Mouse (Mus musculus) lung, embryonic 16.5 days (tissue): ENCODE results near the gene Insr. TPM values are rescaled to one million over a fixed set of nuclear protein-coding genes. Genes with fewer than 3 reads are reported as not detected.
"Not testable (repeated sequence)": the region's sequence is repeated elsewhere in the genome, so short reads cannot be mapped to it uniquely, and the experiment has no call there.

Source experiments
- ATAC-seq: fragments of 200-750 bp; cut with Nextera tagmentation; 2 replicates; pipeline ENCODE4 v1.8.0; 2017; ENCODE audit warnings: low read depth, mild to moderate bottlenecking, moderate library complexity
- H3K27ac ChIP-seq: fragments of 300-500 bp; sonication (generic); 2 replicates; pipeline ENCODE4 v1.5.1; 2014; ENCODE audit warnings: mild to moderate bottlenecking, control low read depth, low read length
- H3K27me3 ChIP-seq: fragments of 300-500 bp; sonication (generic); 2 replicates; pipeline ENCODE4 v1.6.1; 2014; ENCODE audit warnings: low read depth, low read length, mixed read lengths; ENCODE audit not compliant: control insufficient read depth, insufficient read depth
- H3K36me3 ChIP-seq: fragments of 300-500 bp; sonication (generic); 2 replicates; pipeline ENCODE4 v1.6.1; 2014; ENCODE audit warnings: low read length; ENCODE audit not compliant: control insufficient read depth, insufficient read depth
- H3K4me1 ChIP-seq: fragments of 300-500 bp; sonication (generic); replicated peaks from 2 replicates; pipeline ENCODE4 v1.6.1; 2014; ENCODE audit warnings: low read length, mixed read lengths; ENCODE audit not compliant: control insufficient read depth, insufficient read depth
- H3K4me2 ChIP-seq: fragments of 300-500 bp; sonication (generic); 2 replicates; pipeline ENCODE4 v1.6.1; 2014; ENCODE audit warnings: low read depth, low read length, control low read depth
- H3K4me3 ChIP-seq: fragments of 300-500 bp; sonication (generic); 2 replicates; pipeline ENCODE4 v1.5.1; 2014; ENCODE audit warnings: mild to moderate bottlenecking, low read length, control low read depth
- H3K9ac ChIP-seq: fragments of 300-500 bp; sonication (generic); 2 replicates; pipeline ENCODE4 v1.6.1; 2014; ENCODE audit warnings: low read length, control low read depth
- H3K9me3 ChIP-seq: fragments of 300-500 bp; sonication (generic); 2 replicates; pipeline ENCODE4 v1.6.1; 2016; ENCODE audit warnings: low read length; ENCODE audit not compliant: control insufficient read depth
- WGBS: fragments of 180-500 bp; shearing (Covaris S2); extraction: QIAGEN DNeasy Blood & Tissue Kit; methylation state at CpG from one replicate; pipeline ENCODE4 v1.1.7; 2014; 5-methylcytosine and 5-hydroxymethylcytosine counted together
- polyA plus RNA-seq: library from polyadenylated mRNA; unstranded; fragments of >200 nt; fragmentation: Nextera tagmentation; extraction: Ambion mirVana; gene quantifications from 2 replicates; pipeline ENCODE4 v1.2.1, GENCODE M21; 2015

Gene Insr
- 34.1 and 38.7 TPM in 2 replicates for polyA plus RNA-seq

DNA sequence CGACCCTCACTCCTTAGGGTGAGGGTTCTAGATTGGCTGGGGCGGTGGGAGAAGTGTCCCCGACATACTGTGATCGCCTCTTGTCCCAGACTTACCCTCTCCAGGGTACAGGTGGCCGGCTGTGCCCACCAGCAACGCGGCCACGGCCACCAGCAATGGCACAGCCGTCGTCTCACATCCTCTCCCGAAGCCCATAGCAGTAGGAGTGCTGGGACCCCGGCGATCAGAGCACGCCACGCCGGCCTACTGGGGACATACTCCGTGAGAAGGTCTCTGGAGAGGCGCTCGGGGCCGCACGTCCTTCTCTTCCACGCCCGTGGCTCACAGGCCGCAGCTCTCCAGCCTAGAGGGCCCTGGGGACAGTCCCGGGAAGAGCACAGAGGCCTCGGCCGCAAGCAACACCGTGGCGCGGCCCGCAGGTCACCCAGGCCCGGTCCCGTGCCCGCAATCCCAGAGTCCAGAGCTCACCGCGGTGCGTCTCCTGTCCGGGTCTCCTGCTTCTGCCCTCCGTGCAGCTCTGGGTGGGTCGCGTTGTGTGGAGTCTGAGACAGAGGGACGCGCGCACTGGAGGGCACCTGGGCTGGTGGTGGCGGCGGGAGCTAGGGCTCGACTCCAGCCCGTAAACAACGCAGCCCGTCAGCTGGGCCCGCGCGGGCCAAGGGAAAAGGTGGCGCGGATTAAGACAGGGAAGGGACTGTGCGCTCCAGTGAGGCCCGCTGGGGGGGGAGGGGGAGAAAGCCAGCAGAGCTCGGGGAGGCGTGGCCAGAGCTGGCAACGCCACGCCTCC lies at the start of gene Insr:
Gene Insr, minus strand, starts transcription at position 684 of the 787 bp plus-strand sequence.
- under 1% methylated on average over 58 of the region's 61 CpGs for WGBS
- H3K4me3 ChIP-seq = peak within 1 kb of the TSS; percentile 95
- H3K4me1 ChIP-seq = peaks cover 8% of the 10 kb centered on the region
- H3K9me3 ChIP-seq = no peaks in the 10 kb centered on the region
- no peaks in the 10 kb centered on the region for H3K36me3 ChIP-seq
- H3K27me3 ChIP-seq = no peaks in the 10 kb centered on the region
- peak within 1 kb of the TSS; percentile 97 for H3K9ac ChIP-seq
- peak within 1 kb of the TSS; percentile 83 for H3K4me2 ChIP-seq
- peak; percentile 95 for ATAC-seq
- peak within 1 kb of the TSS; percentile 81 for H3K27ac ChIP-seq

DNA sequence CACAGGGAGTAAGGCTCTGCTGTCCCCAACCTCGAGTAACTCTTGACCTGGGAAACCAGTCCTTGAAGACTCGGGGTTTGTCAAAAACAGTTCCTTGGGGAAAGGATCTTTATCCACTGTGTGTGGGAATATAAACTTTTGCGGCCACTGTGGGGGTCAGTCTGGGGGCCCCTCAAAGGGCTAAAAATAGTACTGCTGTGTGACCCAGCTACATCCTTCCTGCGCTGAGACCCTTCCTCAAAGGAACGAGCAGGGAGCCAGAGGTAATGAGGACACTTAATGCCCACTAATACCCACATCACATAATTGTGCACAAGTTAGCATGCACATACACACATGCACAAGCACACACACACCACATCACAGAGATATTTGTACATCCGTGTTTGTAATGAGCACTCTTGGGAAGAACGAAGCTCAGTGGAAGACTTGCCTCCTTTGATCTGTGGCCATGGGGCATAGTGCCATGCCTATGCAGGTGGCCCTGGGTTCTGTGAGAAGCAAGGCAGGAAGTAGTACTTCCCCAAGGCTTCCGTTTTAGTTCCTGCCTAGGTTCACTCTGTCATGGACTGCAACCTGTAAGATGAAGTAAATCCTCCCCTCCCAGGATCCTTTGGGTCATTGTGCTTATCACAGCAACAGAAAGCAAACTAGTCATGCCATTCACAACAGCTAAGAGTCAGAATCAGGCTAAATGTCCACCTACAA lies 48.3 kb upstream of the Insr start:
- 54% methylated on average over 8 of the region's 8 CpGs for WGBS
- H3K4me2 ChIP-seq = no peak overlapping the region
- peak; percentile 72 for ATAC-seq

DNA sequence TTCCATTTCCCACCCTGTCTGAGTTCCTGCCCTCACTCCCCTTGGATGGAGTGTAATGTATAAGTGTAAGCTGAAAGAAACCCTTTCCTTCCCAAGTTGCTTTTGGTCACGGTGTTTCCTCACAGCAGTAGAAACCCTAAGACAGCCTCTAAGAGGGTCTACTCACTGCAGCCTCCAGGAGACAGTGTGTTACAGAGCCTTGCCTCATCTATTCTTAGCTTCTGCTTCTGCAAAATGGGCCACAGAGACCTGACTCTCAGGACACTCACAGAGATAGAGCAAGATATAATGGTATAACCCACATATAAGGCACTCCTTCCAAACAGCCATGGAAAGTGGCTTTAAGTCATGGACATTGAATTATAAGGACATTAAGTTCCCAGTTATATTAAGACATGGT lies 47.6 kb upstream of the Insr start:
- ATAC-seq = no peak
- no peak overlapping the region for H3K27ac ChIP-seq
- H3K4me2 ChIP-seq = no peak overlapping the region
- no peaks in the 10 kb centered on the region for H3K36me3 ChIP-seq
- WGBS = 83% methylated on average over 1 of the region's 1 CpGs
- H3K4me3 ChIP-seq = no peak overlapping the region
- H3K4me1 ChIP-seq = no peaks in the 10 kb centered on the region
- no peaks in the 10 kb centered on the region for H3K9me3 ChIP-seq
- no peaks in the 10 kb centered on the region for H3K27me3 ChIP-seq
- H3K9ac ChIP-seq = no peak overlapping the region

More for the DNA sequence above, 48.3 kb upstream of the Insr start:
- Histone ChIP-seq H3K9me3 (no peaks in the 10 kb centered on the region), H3K4me3 (no peak overlapping the region), H3K27me3 (no peaks in the 10 kb centered on the region), H3K36me3 (no peaks in the 10 kb centered on the region), H3K9ac (no peak overlapping the region), H3K27ac (no peak overlapping the region), H3K4me1 (no peaks in the 10 kb centered on the region)

DNA sequence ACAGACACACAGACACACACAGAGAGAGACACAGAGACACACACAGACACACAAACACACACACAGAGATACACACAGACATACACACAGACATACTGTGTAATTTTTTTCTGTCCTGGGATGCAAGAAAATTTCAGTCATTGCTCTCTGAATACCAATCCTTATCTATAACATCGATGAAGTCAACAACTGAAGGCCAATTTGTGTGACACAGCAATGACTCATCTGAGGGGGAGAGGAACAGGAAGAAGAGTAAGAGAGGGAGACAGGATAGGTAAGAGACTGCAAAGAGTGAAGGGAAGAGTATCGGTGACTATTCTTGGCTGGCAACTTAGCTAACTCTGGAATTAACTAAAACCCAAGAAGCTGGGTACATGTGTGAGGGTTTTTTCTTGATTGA lies 44.8 kb upstream of the Insr start:
- WGBS = 61% methylated on average over 2 of the region's 2 CpGs
- ATAC-seq = no peak
- Histone ChIP-seq H3K36me3 (no peaks in the 10 kb centered on the region), H3K9me3 (no peaks in the 10 kb centered on the region), H3K9ac (no peak overlapping the region), H3K4me1 (no peaks in the 10 kb centered on the region), H3K4me3 (no peak overlapping the region), H3K27ac (no peak overlapping the region), H3K4me2 (no peak overlapping the region), H3K27me3 (no peaks in the 10 kb centered on the region)

DNA sequence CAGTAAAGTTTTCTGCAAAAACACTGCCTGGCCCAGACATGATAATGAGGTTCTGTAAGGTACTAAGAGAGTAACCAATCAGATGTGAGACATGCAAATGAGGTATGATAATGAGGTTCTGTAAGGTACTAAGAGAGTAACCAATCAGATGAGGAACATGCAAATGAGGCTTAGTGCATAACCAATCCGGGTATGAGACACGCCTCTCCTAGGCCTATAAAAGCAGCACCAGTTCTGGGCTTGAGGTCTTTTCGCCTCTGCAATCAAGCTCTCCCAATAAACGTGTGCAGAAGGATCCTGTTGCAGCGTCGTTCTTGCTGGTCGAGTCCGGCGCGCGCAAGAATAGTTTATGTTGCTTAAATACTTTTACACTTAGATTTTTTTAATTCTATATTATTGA lies 39.9 kb upstream of the Insr start:
- not testable (repeated sequence) for H3K36me3 ChIP-seq, H3K4me1 ChIP-seq, H3K27ac ChIP-seq, ATAC-seq, H3K9ac ChIP-seq, H3K27me3 ChIP-seq, H3K4me3 ChIP-seq, H3K4me2 ChIP-seq, H3K9me3 ChIP-seq
- WGBS = 94% methylated on average over 8 of the region's 11 CpGs

DNA sequence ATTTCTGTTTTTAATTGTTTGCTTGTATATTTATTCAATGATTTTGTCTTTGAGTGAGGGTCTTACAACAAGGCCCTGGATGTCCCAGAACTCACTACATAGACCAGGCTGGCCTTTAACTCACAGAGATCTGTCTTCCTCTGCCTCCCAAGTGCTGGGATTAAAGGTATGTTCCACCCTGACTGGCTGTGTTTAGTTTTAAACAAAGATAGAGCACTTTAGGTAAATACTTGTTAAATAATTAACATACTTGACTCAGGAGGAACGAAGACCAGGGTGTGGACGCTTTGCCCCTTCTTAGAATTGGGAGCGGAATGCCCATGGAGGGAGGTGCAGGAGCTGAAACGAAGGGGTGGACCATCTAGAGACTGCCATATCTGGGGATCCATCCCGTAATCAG lies 37.2 kb upstream of the Insr start:
- 71% methylated on average over 5 of the region's 5 CpGs for WGBS
- Histone ChIP-seq H3K9ac (no peak overlapping the region), H3K4me3 (no peak overlapping the region), H3K27ac (no peak overlapping the region), H3K4me1 (no peaks in the 10 kb centered on the region), H3K27me3 (no peaks in the 10 kb centered on the region), H3K36me3 (no peaks in the 10 kb centered on the region), H3K9me3 (no peaks in the 10 kb centered on the region), H3K4me2 (no peak overlapping the region)
- no peak for ATAC-seq

DNA sequence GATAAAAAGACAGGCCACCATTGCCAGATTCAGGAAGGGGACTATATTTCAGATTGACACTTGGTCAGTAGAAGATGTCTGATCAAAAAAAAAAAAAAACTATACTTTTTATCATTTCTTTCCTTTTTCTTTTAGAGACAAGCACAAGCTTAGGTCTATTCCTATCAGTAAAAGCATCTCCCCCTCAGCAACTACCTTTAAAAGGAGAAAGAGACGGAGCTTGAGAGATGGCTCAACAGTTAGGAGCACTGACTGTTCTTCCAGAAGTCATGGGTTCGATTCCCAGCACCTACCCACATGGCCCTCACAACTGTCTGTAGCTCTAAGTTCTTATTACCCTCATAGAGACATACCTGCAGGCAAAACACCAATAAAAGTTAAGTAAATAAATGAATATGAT lies 34.9 kb upstream of the Insr start:
- ATAC-seq = no peak
- H3K9ac ChIP-seq = no peak overlapping the region
- 77% methylated on average over 2 of the region's 2 CpGs for WGBS

DNA sequence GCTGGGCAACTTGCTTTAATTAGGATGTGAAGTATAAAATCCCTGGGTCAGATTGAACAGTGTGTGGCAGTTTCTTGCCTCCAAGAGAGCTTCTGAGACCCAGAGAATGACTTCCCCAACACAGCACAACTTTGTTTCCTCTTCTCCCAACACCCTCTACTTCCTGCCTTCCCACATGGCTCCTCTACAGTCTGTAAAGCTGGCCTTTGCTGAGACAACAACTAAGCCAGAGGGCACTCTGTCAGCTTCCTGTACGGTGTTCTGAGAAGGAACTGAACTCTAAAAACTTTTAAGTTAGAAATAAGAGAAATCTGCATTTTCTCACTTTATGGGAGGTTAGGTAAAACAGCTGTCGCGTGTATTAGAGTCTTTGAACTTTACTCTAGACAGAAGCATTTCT lies 34.4 kb upstream of the Insr start:
- Histone ChIP-seq H3K9me3 (no peaks in the 10 kb centered on the region), H3K36me3 (no peaks in the 10 kb centered on the region), H3K27ac (no peak overlapping the region), H3K4me2 (no peak overlapping the region), H3K9ac (no peak overlapping the region), H3K27me3 (no peaks in the 10 kb centered on the region), H3K4me3 (no peak overlapping the region), H3K4me1 (no peaks in the 10 kb centered on the region)
- 52% methylated on average over 3 of the region's 3 CpGs for WGBS
- no peak for ATAC-seq

More for the DNA sequence above, 34.9 kb upstream of the Insr start:
- H3K4me1 ChIP-seq = no peaks in the 10 kb centered on the region
- no peaks in the 10 kb centered on the region for H3K27me3 ChIP-seq
- H3K4me3 ChIP-seq = no peak overlapping the region
- no peak overlapping the region for H3K27ac ChIP-seq
- no peaks in the 10 kb centered on the region for H3K9me3 ChIP-seq
- no peaks in the 10 kb centered on the region for H3K36me3 ChIP-seq
- no peak overlapping the region for H3K4me2 ChIP-seq

DNA sequence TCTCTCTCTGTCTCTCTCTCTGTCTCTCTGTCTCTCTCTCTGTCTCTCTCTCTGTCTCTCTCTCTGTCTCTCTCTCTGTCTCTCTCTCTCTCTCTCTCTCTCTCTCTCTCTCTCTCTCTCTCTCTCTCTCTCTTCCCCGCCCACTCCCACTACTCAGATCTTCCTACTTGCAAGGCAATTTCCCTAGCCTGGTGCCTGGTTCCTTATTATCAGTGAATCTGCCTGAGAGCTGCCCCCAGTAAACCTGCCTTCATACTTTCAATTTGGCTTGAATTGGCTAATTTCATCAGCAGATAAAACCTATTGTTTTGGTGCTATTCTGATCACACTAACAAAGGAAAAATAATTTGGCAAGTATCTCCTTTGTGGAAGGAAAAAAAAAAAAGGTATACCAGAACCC lies 34.0 kb upstream of the Insr start:
- H3K4me3 ChIP-seq, H3K27ac ChIP-seq, ATAC-seq, H3K9me3 ChIP-seq, H3K36me3 ChIP-seq, H3K4me2 ChIP-seq, H3K9ac ChIP-seq, H3K27me3 ChIP-seq, H3K4me1 ChIP-seq: not testable (repeated sequence)
- WGBS = 62% methylated on average over 1 of the region's 1 CpGs
